In the genomic region with DNA sequence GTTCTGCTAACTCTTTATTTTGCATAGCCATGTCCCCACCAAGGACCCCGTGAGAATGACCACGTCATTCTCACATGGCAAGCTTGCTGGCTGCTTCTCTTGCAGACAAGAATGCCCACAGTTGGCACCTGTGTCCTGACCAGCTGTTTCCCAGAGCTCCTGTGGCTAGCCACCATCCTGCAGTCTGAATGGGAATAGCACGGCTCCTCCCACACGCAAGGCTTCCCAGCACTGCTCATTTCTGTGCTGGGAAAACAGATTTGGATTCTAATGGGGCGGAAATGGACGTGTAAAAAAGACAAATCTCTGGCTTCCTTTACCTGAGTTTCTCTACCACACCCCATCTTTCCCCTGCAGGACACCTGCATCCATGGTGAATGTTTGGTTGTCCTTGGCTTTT, we compare ENCODE assay signal across 11 mouse cellular contexts.
DNase-seq lines count a peak whose midpoint lies in the region; ATAC-seq lines count a peak whose summit lies in the region.
"Had no signal": no experiment of that assay in that cellular context is flagged by ENCODE, and none has a peak within 500 bp of the region (broad histone marks: within the 10 kb centered on the region; RNA-seq: fewer than 3 reads in every experiment).

No protein-coding gene starts in this region.

- H3K4me3 ChIP-seq in forebrain, embryonic 13.5 days: no peak overlapping the region
- no peak overlapping the region for H3K4me3 ChIP-seq in forebrain, embryonic 12.5 days (replicated peaks)
- H3K4me3 ChIP-seq in neural tube, embryonic 12.5 days: no peak overlapping the region
- H3K4me3 ChIP-seq in hindbrain, embryonic 12.5 days: no peak overlapping the region
- H3K4me3 ChIP-seq: heart, embryonic 15.5 days; megakaryocyte, embryonic 14.5 days had no signal

- H3K9me3 ChIP-seq in forebrain, embryonic 13.5 days (replicated peaks): no peaks in the 10 kb centered on the region
- no peaks in the 10 kb centered on the region for H3K9me3 ChIP-seq in forebrain, embryonic 12.5 days
- H3K9me3 ChIP-seq in neural tube, embryonic 12.5 days: no peaks in the 10 kb centered on the region
- no peaks in the 10 kb centered on the region for H3K9me3 ChIP-seq in hindbrain, embryonic 12.5 days (replicated peaks)
- H3K9me3 ChIP-seq: heart, embryonic 15.5 days; megakaryocyte, embryonic 14.5 days had no signal

- H3K4me1 ChIP-seq in forebrain, embryonic 13.5 days: 0 out of 2 replicates have a peak, but pooled peaks cover 4% of the 10 kb centered on the region
- 0 out of 2 replicates have a peak, but pooled peaks cover 3% of the 10 kb centered on the region for H3K4me1 ChIP-seq in forebrain, embryonic 12.5 days
- no peaks in the 10 kb centered on the region for H3K4me1 ChIP-seq in neural tube, embryonic 12.5 days
- peaks cover 7% of the 10 kb centered on the region; the same call in 1 of the 2 replicates for H3K4me1 ChIP-seq in hindbrain, embryonic 12.5 days
- H3K4me1 ChIP-seq: heart, embryonic 15.5 days had no signal

- no peaks in the 10 kb centered on the region for H3K36me3 ChIP-seq in forebrain, embryonic 13.5 days (ENCODE audit: poor library complexity, severe bottlenecking)
- no peaks in the 10 kb centered on the region for H3K36me3 ChIP-seq in forebrain, embryonic 12.5 days (replicated peaks)
- H3K36me3 ChIP-seq in neural tube, embryonic 12.5 days: no peaks in the 10 kb centered on the region
- H3K36me3 ChIP-seq in hindbrain, embryonic 12.5 days: no peaks in the 10 kb centered on the region
- H3K36me3 ChIP-seq: heart, embryonic 15.5 days had no signal

- H3K9ac ChIP-seq in forebrain, embryonic 13.5 days: no peak overlapping the region
- H3K9ac ChIP-seq in forebrain, embryonic 12.5 days: no peak overlapping the region
- no peak overlapping the region for H3K9ac ChIP-seq in neural tube, embryonic 12.5 days
- no peak overlapping the region for H3K9ac ChIP-seq in hindbrain, embryonic 12.5 days
- H3K9ac ChIP-seq: heart, embryonic 15.5 days had no signal

- no peak overlapping the region for H3K4me2 ChIP-seq in forebrain, embryonic 13.5 days
- no peak overlapping the region for H3K4me2 ChIP-seq in forebrain, embryonic 12.5 days
- no peak overlapping the region for H3K4me2 ChIP-seq in neural tube, embryonic 12.5 days (replicated peaks)
- H3K4me2 ChIP-seq in hindbrain, embryonic 12.5 days (replicated peaks): no peak overlapping the region
- H3K4me2 ChIP-seq: heart, embryonic 15.5 days had no signal

- WGBS in forebrain, embryonic 13.5 days: 48% methylated on average over 6 of the region's 6 CpGs
- 65% methylated on average over 6 of the region's 6 CpGs for WGBS in forebrain, embryonic 12.5 days
- 48% methylated on average over 6 of the region's 6 CpGs for WGBS in neural tube, embryonic 12.5 days
- 56% methylated on average over 6 of the region's 6 CpGs for WGBS in hindbrain, embryonic 12.5 days

- no peaks in the 10 kb centered on the region for H3K27me3 ChIP-seq in forebrain, embryonic 13.5 days
- H3K27me3 ChIP-seq in forebrain, embryonic 12.5 days: no peaks in the 10 kb centered on the region
- H3K27me3 ChIP-seq in neural tube, embryonic 12.5 days (replicated peaks): no peaks in the 10 kb centered on the region
- no peaks in the 10 kb centered on the region for H3K27me3 ChIP-seq in hindbrain, embryonic 12.5 days
- H3K27me3 ChIP-seq: heart, embryonic 15.5 days; megakaryocyte, embryonic 14.5 days had no signal

- no peak overlapping the region for H3K27ac ChIP-seq in forebrain, embryonic 13.5 days
- no peak overlapping the region for H3K27ac ChIP-seq in forebrain, embryonic 12.5 days
- no peak overlapping the region for H3K27ac ChIP-seq in neural tube, embryonic 12.5 days
- H3K27ac ChIP-seq in hindbrain, embryonic 12.5 days: no peak overlapping the region
- H3K27ac ChIP-seq: heart, embryonic 15.5 days had no signal

- peak; percentile 79 for ATAC-seq in forebrain, embryonic 13.5 days
- no peak for ATAC-seq in forebrain, embryonic 12.5 days (ENCODE audit: low FRiP score)
- 0 out of 2 replicates have a peak, but pooled peaks have one; percentile 76 for ATAC-seq in neural tube, embryonic 12.5 days (ENCODE audit: low FRiP score, low read depth)
- ATAC-seq in hindbrain, embryonic 12.5 days (ENCODE audit: low FRiP score): peak; percentile 50; the same call in 1 of the 2 replicates
- ATAC-seq: Patski had no signal

- DNase-seq in neural tube, embryonic 10.5 days (ENCODE audit: extremely low spot score, low spot score): no peak
- DNase-seq in right cerebral cortex, postnatal 25 days: peak; percentile 43
- no peak for DNase-seq in ovary, postnatal 10 days (ENCODE audit: low spot score)
- DNase-seq in urinary bladder, adult 2 months (ENCODE audit: low spot score): no peak
